Mouse (Mus musculus) forebrain, embryonic 12.5 days (tissue): ENCODE results near the gene Prim2. TPM values are rescaled to one million over a fixed set of nuclear protein-coding genes. Genes with fewer than 3 reads are reported as not detected.
A peak's percentile ranks its signal among the peaks of the same experiment; 100 is the strongest.
"Not testable (repeated sequence)": the region's sequence is repeated elsewhere in the genome, so short reads cannot be mapped to it uniquely, and the experiment has no call there.

Experiments
- ATAC-seq: fragments of 200-750 bp; cut with Nextera tagmentation; 2 replicates; pipeline ENCODE4 v1.8.0; 2017; ENCODE audit warnings: moderate TSS enrichment; ENCODE audit not compliant: low FRiP score
- H3K27ac ChIP-seq: fragments of 300-500 bp; sonication (generic); 2 replicates; pipeline ENCODE4 v1.5.1; 2016; ENCODE audit warnings: mild to moderate bottlenecking
- H3K27me3 ChIP-seq: fragments of 300-500 bp; sonication (generic); 2 replicates; pipeline ENCODE4 v1.6.1; 2016; ENCODE audit warnings: mild to moderate bottlenecking
- H3K36me3 ChIP-seq: fragments of 300-500 bp; sonication (generic); replicated peaks from 2 replicates; pipeline ENCODE4 v1.6.1; 2016; ENCODE audit warnings: mild to moderate bottlenecking
- H3K4me1 ChIP-seq: fragments of 300-500 bp; sonication (generic); 2 replicates; pipeline ENCODE4 v1.6.1; 2016
- H3K4me2 ChIP-seq: fragments of 300-500 bp; sonication (generic); 2 replicates; pipeline ENCODE4 v1.6.1; 2016; ENCODE audit warnings: mild to moderate bottlenecking, moderate library complexity
- H3K4me3 ChIP-seq: fragments of 300-500 bp; sonication (generic); replicated peaks from 2 replicates; pipeline ENCODE4 v1.5.1; 2016; ENCODE audit warnings: mild to moderate bottlenecking
- H3K9ac ChIP-seq: fragments of 300-500 bp; sonication (generic); 2 replicates; pipeline ENCODE4 v1.6.1; 2016; ENCODE audit warnings: mild to moderate bottlenecking
- H3K9me3 ChIP-seq: fragments of 300-500 bp; sonication (generic); 2 replicates; pipeline ENCODE4 v1.6.1; 2016
- WGBS: fragments of 180-500 bp; shearing (Covaris S2); methylation state at CpG from one replicate; pipeline ENCODE4 v1.1.7; 2016; 5-methylcytosine and 5-hydroxymethylcytosine counted together
- polyA plus RNA-seq: library from polyadenylated mRNA; unstranded; fragments of >200 nt; fragmentation: Nextera tagmentation; extraction: Ambion mirVana; gene quantifications from 2 replicates; pipeline ENCODE4 v1.2.1, GENCODE M21; 2016

Gene Prim2
- polyA plus RNA-seq, 1 experiment from 2014 or later: 50.0 TPM

GRCm38 (mm10) chr1:33649021-33649420 is 20.6 kb downstream of the Prim2 start:
- Histone ChIP-seq H3K27ac (no peak overlapping the region), H3K4me3 (no peak overlapping the region), H3K4me2 (no peak overlapping the region), H3K4me1 (no peaks in the 10 kb centered on the region), H3K36me3 (peaks cover 43% of the 10 kb centered on the region), H3K27me3 (no peaks in the 10 kb centered on the region), H3K9ac (no peak overlapping the region), H3K9me3 (no peaks in the 10 kb centered on the region)
- 93% methylated on average over 4 of the region's 4 CpGs for WGBS
- no peak for ATAC-seq

- Histone ChIP-seq H3K27me3 (no peaks in the 10 kb centered on the region), H3K4me2 (no peak overlapping the region), H3K9ac (no peak overlapping the region), H3K4me3 (no peak overlapping the region), H3K36me3 (peaks cover 46% of the 10 kb centered on the region), H3K4me1 (no peaks in the 10 kb centered on the region), H3K9me3 (no peaks in the 10 kb centered on the region), H3K27ac (no peak overlapping the region)
- WGBS: 81% methylated on average over 4 of the region's 4 CpGs
- ATAC-seq: no peak
Measured at GRCm38 (mm10) chr1:33647661-33648060, 21.9 kb downstream of the Prim2 start.

- Histone ChIP-seq H3K4me1 (no peaks in the 10 kb centered on the region), H3K9me3 (no peaks in the 10 kb centered on the region), H3K36me3 (peaks cover 46% of the 10 kb centered on the region), H3K27me3 (no peaks in the 10 kb centered on the region), H3K4me3 (no peak overlapping the region), H3K9ac (no peak overlapping the region), H3K27ac (no peak overlapping the region), H3K4me2 (no peak overlapping the region)
- ATAC-seq: peak; percentile 49; the same call in 1 of the 2 replicates
- 68% methylated on average over 4 of the region's 4 CpGs for WGBS
Measured at GRCm38 (mm10) chr1:33647173-33647572, 22.4 kb downstream of the Prim2 start.

GRCm38 (mm10) chr1:33645689-33646088 is 23.9 kb downstream of the Prim2 start:
- 79% methylated on average over 1 of the region's 1 CpGs for WGBS
- no peak for ATAC-seq
- Histone ChIP-seq H3K27ac (no peak overlapping the region), H3K4me2 (no peak overlapping the region), H3K4me1 (no peaks in the 10 kb centered on the region), H3K9me3 (no peaks in the 10 kb centered on the region), H3K27me3 (no peaks in the 10 kb centered on the region), H3K4me3 (no peak overlapping the region), H3K36me3 (peaks cover 41% of the 10 kb centered on the region), H3K9ac (no peak overlapping the region)

GRCm38 (mm10) chr1:33641139-33641538 is 28.5 kb downstream of the Prim2 start:
- Histone ChIP-seq H3K27me3 (no peaks in the 10 kb centered on the region), H3K9me3 (no peaks in the 10 kb centered on the region), H3K4me2 (no peak overlapping the region), H3K36me3 (peaks cover 44% of the 10 kb centered on the region), H3K27ac (no peak overlapping the region), H3K4me3 (no peak overlapping the region), H3K4me1 (no peaks in the 10 kb centered on the region), H3K9ac (no peak overlapping the region)
- ATAC-seq: no peak
- WGBS: 88% methylated on average over 2 of the region's 2 CpGs

- no peaks in the 10 kb centered on the region for H3K27me3 ChIP-seq
- no peak overlapping the region for H3K4me2 ChIP-seq
- no peak for ATAC-seq
- H3K9ac ChIP-seq: no peak overlapping the region
- no peaks in the 10 kb centered on the region for H3K4me1 ChIP-seq
- 92% methylated on average over 5 of the region's 5 CpGs for WGBS
- no peaks in the 10 kb centered on the region for H3K9me3 ChIP-seq
- no peak overlapping the region for H3K4me3 ChIP-seq
- peaks cover 46% of the 10 kb centered on the region for H3K36me3 ChIP-seq
- no peak overlapping the region for H3K27ac ChIP-seq
Measured at GRCm38 (mm10) chr1:33640089-33640488, 29.5 kb downstream of the Prim2 start.

GRCm38 (mm10) chr1:33639234-33639633 is 30.4 kb downstream of the Prim2 start:
- no peaks in the 10 kb centered on the region for H3K9me3 ChIP-seq
- ATAC-seq: no peak
- no peak overlapping the region for H3K4me3 ChIP-seq
- H3K27me3 ChIP-seq: no peaks in the 10 kb centered on the region
- H3K9ac ChIP-seq: no peak overlapping the region
- no peaks in the 10 kb centered on the region for H3K4me1 ChIP-seq
- H3K36me3 ChIP-seq: peaks cover 38% of the 10 kb centered on the region
- 89% methylated on average over 7 of the region's 7 CpGs for WGBS
- H3K27ac ChIP-seq: no peak overlapping the region
- no peak overlapping the region for H3K4me2 ChIP-seq

GRCm38 (mm10) chr1:33637827-33638226 is 31.8 kb downstream of the Prim2 start:
- no peaks in the 10 kb centered on the region for H3K9me3 ChIP-seq
- H3K27ac ChIP-seq: no peak overlapping the region
- H3K4me2 ChIP-seq: no peak overlapping the region
- 96% methylated on average over 14 of the region's 14 CpGs for WGBS
- no peak overlapping the region for H3K4me3 ChIP-seq
- ATAC-seq: no peak
- no peaks in the 10 kb centered on the region for H3K4me1 ChIP-seq
- H3K36me3 ChIP-seq: peaks cover 43% of the 10 kb centered on the region
- no peak overlapping the region for H3K9ac ChIP-seq
- no peaks in the 10 kb centered on the region for H3K27me3 ChIP-seq

GRCm38 (mm10) chr1:33636421-33637195 is 33.0 kb downstream of the Prim2 start:
- Histone ChIP-seq H3K36me3 (peaks cover 40% of the 10 kb centered on the region), H3K4me2 (no peak overlapping the region), H3K27me3 (no peaks in the 10 kb centered on the region), H3K9me3 (no peaks in the 10 kb centered on the region), H3K4me1 (no peaks in the 10 kb centered on the region), H3K9ac (no peak overlapping the region), H3K4me3 (no peak overlapping the region), H3K27ac (no peak overlapping the region)
- WGBS: 92% methylated on average over 10 of the region's 10 CpGs
- ATAC-seq: no peak

GRCm38 (mm10) chr1:33631002-33631618 is 38.5 kb downstream of the Prim2 start:
- WGBS: 87% methylated on average over 1 of the region's 1 CpGs
- not testable (repeated sequence) for H3K4me2 ChIP-seq, ATAC-seq, H3K9ac ChIP-seq, H3K27ac ChIP-seq, H3K9me3 ChIP-seq, H3K27me3 ChIP-seq, H3K4me1 ChIP-seq, H3K4me3 ChIP-seq
- peaks cover 37% of the 10 kb centered on the region for H3K36me3 ChIP-seq

GRCm38 (mm10) chr1:33627803-33628202 is 41.8 kb downstream of the Prim2 start:
- WGBS: 90% methylated on average over 6 of the region's 6 CpGs
- Histone ChIP-seq H3K27me3 (no peaks in the 10 kb centered on the region), H3K4me1 (no peaks in the 10 kb centered on the region), H3K27ac (no peak overlapping the region), H3K36me3 (peaks cover 30% of the 10 kb centered on the region), H3K4me2 (no peak overlapping the region), H3K4me3 (no peak overlapping the region), H3K9me3 (no peaks in the 10 kb centered on the region), H3K9ac (no peak overlapping the region)
- ATAC-seq: no peak

- H3K36me3 ChIP-seq: peaks cover 26% of the 10 kb centered on the region
- WGBS: 84% methylated on average over 2 of the region's 2 CpGs
Measured at GRCm38 (mm10) chr1:33627070-33627469, 42.5 kb downstream of the Prim2 start.

GRCm38 (mm10) chr1:33624900-33625299 is 44.7 kb downstream of the Prim2 start:
- Histone ChIP-seq H3K27ac (no peak overlapping the region), H3K9ac (no peak overlapping the region), H3K4me2 (no peak overlapping the region), H3K4me1 (no peaks in the 10 kb centered on the region), H3K36me3 (peaks cover 25% of the 10 kb centered on the region), H3K27me3 (no peaks in the 10 kb centered on the region), H3K9me3 (no peaks in the 10 kb centered on the region), H3K4me3 (no peak overlapping the region)
- ATAC-seq: no peak
- 95% methylated on average over 6 of the region's 6 CpGs for WGBS

More at GRCm38 (mm10) chr1:33627070-33627469, 42.5 kb downstream of the Prim2 start:
- H3K4me1 ChIP-seq: no peaks in the 10 kb centered on the region
- no peaks in the 10 kb centered on the region for H3K9me3 ChIP-seq
- H3K4me2 ChIP-seq: no peak overlapping the region
- no peak overlapping the region for H3K4me3 ChIP-seq
- H3K9ac ChIP-seq: no peak overlapping the region
- no peak for ATAC-seq
- H3K27me3 ChIP-seq: no peaks in the 10 kb centered on the region
- H3K27ac ChIP-seq: no peak overlapping the region
